Mouse (Mus musculus): ENCODE measurements around the gene Tspan5. TPM values are rescaled to one million over a fixed set of nuclear protein-coding genes. Genes with fewer than 3 reads are reported as not detected.

Gene Tspan5
- polyA plus RNA-seq, 1 experiment from 2014 or later = 12.5 TPM

DNA sequence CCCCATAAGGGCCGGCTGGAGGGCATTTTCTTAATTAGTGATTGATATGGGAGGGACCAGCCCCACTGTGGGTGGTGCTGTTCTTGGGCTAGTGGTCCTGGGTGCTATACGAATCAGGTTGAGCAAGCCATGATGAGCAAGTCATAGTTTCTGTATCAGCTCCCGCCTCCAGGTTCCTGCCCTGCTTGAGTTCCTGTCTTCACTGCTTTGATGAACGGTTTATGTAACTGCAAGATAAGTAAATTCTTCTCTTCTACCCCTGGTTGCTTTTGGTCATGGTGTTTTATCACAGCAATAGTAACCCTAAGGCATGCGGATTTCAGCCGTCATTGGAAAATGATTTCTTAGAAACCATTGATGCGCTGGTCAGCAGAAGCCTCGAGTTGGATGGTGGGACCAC is 4.6 kb downstream of the Tspan5 start:
- ATAC-seq (replicated peaks; ENCODE audit: low FRiP score) = no peak
- no peaks in the 10 kb centered on the region for H3K36me3 ChIP-seq (ENCODE audit: control insufficient read depth, insufficient read depth, low read length)

DNA sequence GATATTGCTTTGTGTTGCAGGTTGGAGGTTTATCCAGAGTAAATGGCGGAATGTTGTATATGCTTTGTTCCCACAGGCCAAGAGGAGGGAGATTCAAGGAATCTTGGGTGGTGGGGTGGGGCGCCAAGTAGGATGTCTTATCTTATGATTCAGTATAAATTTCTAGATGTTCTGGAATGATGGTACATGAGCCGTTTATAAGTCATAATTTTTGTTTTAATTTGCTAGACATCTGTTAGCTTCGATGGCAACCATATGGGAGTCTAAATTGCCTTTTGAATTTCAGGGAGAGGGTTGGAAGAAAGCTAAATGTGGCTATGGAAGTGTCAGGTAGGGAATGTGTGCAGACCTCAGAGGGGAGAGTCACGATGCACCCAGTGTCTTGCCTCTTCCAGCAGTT is 5.0 kb downstream of the Tspan5 start:
- Histone ChIP-seq H3K4me1 (replicated peaks; ENCODE audit: control insufficient read depth, insufficient read depth, low read length) (peaks cover 14% of the 10 kb centered on the region), H3K9ac (ENCODE audit: low read depth, low read length) (no peak overlapping the region), H3K36me3 (ENCODE audit: control insufficient read depth, insufficient read depth, low read length) (no peaks in the 10 kb centered on the region), H3K27ac (ENCODE audit: low read depth, low read length) (no peak overlapping the region), H3K4me2 (no peak overlapping the region), H3K4me3 (ENCODE audit: low read depth, low read length) (no peak overlapping the region), H3K27me3 (replicated peaks; ENCODE audit: control insufficient read depth, insufficient read depth, low read length) (no peaks in the 10 kb centered on the region; the same call in 1 of the 2 replicates), H3K9me3 (ENCODE audit: control insufficient read depth, low read length) (no peaks in the 10 kb centered on the region)
- ATAC-seq (replicated peaks; ENCODE audit: low FRiP score) (no peak), DNase-seq (ENCODE audit: low spot score) (no peak)
- WGBS = 85% methylated on average over 5 of the region's 5 CpGs

More for the DNA sequence above, 4.6 kb downstream of the Tspan5 start:
- Histone ChIP-seq H3K9ac (ENCODE audit: low read depth, low read length) (no peak overlapping the region), H3K4me2 (no peak overlapping the region), H3K27me3 (replicated peaks; ENCODE audit: control insufficient read depth, insufficient read depth, low read length) (no peaks in the 10 kb centered on the region; the same call in none of the 2 replicates), H3K27ac (ENCODE audit: low read depth, low read length) (no peak overlapping the region), H3K9me3 (ENCODE audit: control insufficient read depth, low read length) (no peaks in the 10 kb centered on the region), H3K4me1 (replicated peaks; ENCODE audit: control insufficient read depth, insufficient read depth, low read length) (peaks cover 14% of the 10 kb centered on the region), H3K4me3 (ENCODE audit: low read depth, low read length) (no peak overlapping the region)
- WGBS = 50% methylated on average over 8 of the region's 8 CpGs
- DNase-seq (ENCODE audit: low spot score) = no peak

DNA sequence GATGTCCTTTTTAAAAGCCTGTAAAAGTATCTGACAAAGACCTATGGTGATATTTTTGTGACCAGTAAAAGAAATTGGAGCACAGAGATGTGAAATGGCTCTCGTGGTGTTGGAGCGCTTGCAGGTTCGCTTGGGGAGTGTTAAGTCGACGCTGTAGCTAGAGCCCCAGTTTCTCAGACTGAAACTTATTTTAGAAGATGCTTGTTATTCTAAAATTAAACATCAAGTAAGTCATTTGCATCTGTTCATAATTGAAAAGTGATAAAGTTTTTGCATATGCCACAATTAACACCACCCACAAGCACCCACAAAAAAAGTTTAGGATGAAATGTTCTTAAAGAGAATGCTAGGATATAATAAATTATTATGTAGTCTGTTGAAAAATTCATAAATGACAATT is 6.0 kb downstream of the Tspan5 start:
- H3K4me1 ChIP-seq (replicated peaks; ENCODE audit: control insufficient read depth, insufficient read depth, low read length) = peaks cover 16% of the 10 kb centered on the region
- H3K27me3 ChIP-seq (replicated peaks; ENCODE audit: control insufficient read depth, insufficient read depth, low read length) = no peaks in the 10 kb centered on the region; the same call in 1 of the 2 replicates
- no peaks in the 10 kb centered on the region for H3K9me3 ChIP-seq (ENCODE audit: control insufficient read depth, low read length)
- no peak for ATAC-seq (replicated peaks; ENCODE audit: low FRiP score)
- no peak overlapping the region for H3K4me3 ChIP-seq (ENCODE audit: low read depth, low read length)
- H3K36me3 ChIP-seq (ENCODE audit: control insufficient read depth, insufficient read depth, low read length) = no peaks in the 10 kb centered on the region
- WGBS = 92% methylated on average over 5 of the region's 5 CpGs
- DNase-seq (ENCODE audit: low spot score) = no peak
- no peak overlapping the region for H3K4me2 ChIP-seq
- no peak overlapping the region for H3K27ac ChIP-seq (ENCODE audit: low read depth, low read length)
- no peak overlapping the region for H3K9ac ChIP-seq (ENCODE audit: low read depth, low read length)

DNA sequence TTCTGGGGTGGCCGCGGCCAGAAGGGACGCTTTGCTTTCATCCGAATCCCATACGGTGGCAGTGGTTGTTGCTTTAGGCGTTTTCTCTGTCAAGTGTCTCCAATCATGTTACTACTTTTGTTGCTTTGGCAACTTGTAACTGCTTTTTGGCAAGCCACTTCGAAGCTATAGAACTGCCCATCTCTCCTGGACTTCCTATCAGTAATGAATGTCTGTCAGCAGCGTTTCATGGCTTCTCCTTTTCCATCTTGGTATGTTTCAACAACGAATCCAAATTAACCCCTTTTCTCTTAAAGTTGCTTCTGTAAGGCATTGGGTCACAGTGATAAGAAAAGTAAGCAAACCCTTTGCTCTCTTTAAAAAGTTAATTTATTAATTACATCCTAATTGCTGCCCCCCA is 7.7 kb downstream of the Tspan5 start:
- Histone ChIP-seq H3K36me3 (ENCODE audit: control insufficient read depth, insufficient read depth, low read length) (no peaks in the 10 kb centered on the region), H3K27me3 (replicated peaks; ENCODE audit: control insufficient read depth, insufficient read depth, low read length) (no peaks in the 10 kb centered on the region), H3K27ac (ENCODE audit: low read depth, low read length) (no peak overlapping the region), H3K9me3 (ENCODE audit: control insufficient read depth, low read length) (no peaks in the 10 kb centered on the region), H3K9ac (ENCODE audit: low read depth, low read length) (no peak overlapping the region), H3K4me2 (no peak overlapping the region), H3K4me3 (ENCODE audit: low read depth, low read length) (no peak overlapping the region), H3K4me1 (replicated peaks; ENCODE audit: control insufficient read depth, insufficient read depth, low read length) (peaks cover 15% of the 10 kb centered on the region)
- WGBS = 68% methylated on average over 9 of the region's 9 CpGs
- ATAC-seq (replicated peaks; ENCODE audit: low FRiP score) (no peak), DNase-seq (ENCODE audit: low spot score) (no peak)

DNA sequence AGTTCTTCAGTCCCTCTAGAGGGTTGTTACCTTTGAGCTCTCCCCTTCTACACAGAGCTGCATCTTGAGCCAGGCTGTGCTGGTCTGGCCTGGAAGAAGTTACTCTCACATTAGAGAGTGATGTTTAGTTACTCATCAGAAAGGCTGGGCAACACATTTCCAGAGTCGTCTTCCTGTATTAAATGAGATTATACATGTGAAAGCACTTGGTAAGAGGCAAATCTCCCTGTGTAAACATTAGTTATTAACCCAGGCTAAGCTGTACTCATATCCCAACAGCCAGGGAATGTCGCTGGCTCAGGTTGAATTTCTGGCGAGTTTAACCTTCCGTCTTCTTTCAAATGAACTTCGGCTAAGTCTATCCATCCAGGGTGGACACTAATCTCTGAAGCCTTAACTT is 9.3 kb downstream of the Tspan5 start:
- no peaks in the 10 kb centered on the region for H3K9me3 ChIP-seq (ENCODE audit: control insufficient read depth, low read length)
- 75% methylated on average over 5 of the region's 5 CpGs for WGBS
- no peak overlapping the region for H3K27ac ChIP-seq (ENCODE audit: low read depth, low read length)
- H3K36me3 ChIP-seq (ENCODE audit: control insufficient read depth, insufficient read depth, low read length) = no peaks in the 10 kb centered on the region
- peaks cover 14% of the 10 kb centered on the region for H3K4me1 ChIP-seq (replicated peaks; ENCODE audit: control insufficient read depth, insufficient read depth, low read length)
- ATAC-seq (replicated peaks; ENCODE audit: low FRiP score) (no peak), DNase-seq (ENCODE audit: low spot score) (no peak)
- no peak overlapping the region for H3K4me2 ChIP-seq
- no peak overlapping the region for H3K9ac ChIP-seq (ENCODE audit: low read depth, low read length)
- H3K27me3 ChIP-seq (replicated peaks; ENCODE audit: control insufficient read depth, insufficient read depth, low read length) = no peaks in the 10 kb centered on the region
- H3K4me3 ChIP-seq (ENCODE audit: low read depth, low read length) = no peak overlapping the region

DNA sequence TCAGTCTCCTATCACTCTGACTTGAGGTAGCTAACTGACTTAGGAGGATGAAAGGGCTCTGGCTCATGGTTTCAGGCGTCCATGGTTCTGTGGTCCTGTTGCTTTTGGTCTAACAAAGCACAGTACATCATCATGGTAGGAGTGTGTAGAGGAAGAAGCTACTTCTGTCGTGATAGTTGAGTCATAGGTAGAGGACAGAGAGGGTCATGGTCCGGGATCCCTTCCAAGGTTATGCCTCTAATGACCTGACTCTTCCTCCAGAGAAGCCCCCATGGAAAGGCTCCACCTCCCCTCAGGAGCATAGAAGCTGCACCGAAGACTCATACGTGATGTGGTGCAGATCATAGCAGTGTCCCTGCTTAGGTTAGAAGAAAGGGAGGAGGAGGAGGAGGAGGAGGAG is 10.1 kb downstream of the Tspan5 start:
- DNase-seq (ENCODE audit: low spot score) = no peak
- Histone ChIP-seq H3K4me1 (replicated peaks; ENCODE audit: control insufficient read depth, insufficient read depth, low read length) (peaks cover 10% of the 10 kb centered on the region), H3K9ac (ENCODE audit: low read depth, low read length) (no peak overlapping the region), H3K27ac (ENCODE audit: low read depth, low read length) (no peak overlapping the region), H3K27me3 (replicated peaks; ENCODE audit: control insufficient read depth, insufficient read depth, low read length) (no peaks in the 10 kb centered on the region), H3K4me3 (ENCODE audit: low read depth, low read length) (no peak overlapping the region), H3K36me3 (ENCODE audit: control insufficient read depth, insufficient read depth, low read length) (no peaks in the 10 kb centered on the region), H3K9me3 (ENCODE audit: control insufficient read depth, low read length) (no peaks in the 10 kb centered on the region), H3K4me2 (no peak overlapping the region)
- no peak for ATAC-seq (replicated peaks; ENCODE audit: low FRiP score)
- WGBS = 61% methylated on average over 5 of the region's 5 CpGs

DNA sequence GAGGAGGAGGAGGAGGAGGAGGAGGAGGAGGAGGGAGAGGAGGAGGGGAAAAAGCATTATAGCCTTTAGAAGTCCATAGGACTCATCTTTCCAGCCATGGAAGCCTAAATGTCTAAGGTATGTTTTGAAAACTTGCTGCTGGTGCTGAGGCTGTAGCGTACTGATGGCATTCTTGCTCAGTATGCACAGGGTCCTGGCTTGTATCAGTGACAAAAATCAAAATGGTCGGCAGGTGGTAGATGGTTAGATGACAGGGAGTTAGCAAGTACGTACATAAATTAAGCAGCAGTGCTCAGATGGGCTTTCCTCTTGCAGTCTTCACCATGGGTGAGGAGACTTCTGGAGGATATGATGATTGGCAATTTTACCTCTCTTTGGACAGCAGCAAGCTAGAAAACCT is 10.8 kb downstream of the Tspan5 start:
- WGBS = 38% methylated on average over 3 of the region's 3 CpGs
- H3K27me3 ChIP-seq (replicated peaks; ENCODE audit: control insufficient read depth, insufficient read depth, low read length) = no peaks in the 10 kb centered on the region
- H3K9ac ChIP-seq (ENCODE audit: low read depth, low read length) = no peak overlapping the region
- no peaks in the 10 kb centered on the region for H3K36me3 ChIP-seq (ENCODE audit: control insufficient read depth, insufficient read depth, low read length)
- H3K4me3 ChIP-seq (ENCODE audit: low read depth, low read length) = no peak overlapping the region
- ATAC-seq (replicated peaks; ENCODE audit: low FRiP score) (no peak), DNase-seq (ENCODE audit: low spot score) (no peak)
- peaks cover 10% of the 10 kb centered on the region for H3K4me1 ChIP-seq (replicated peaks; ENCODE audit: control insufficient read depth, insufficient read depth, low read length)
- H3K4me2 ChIP-seq = peak overlapping the region; percentile 44
- no peak overlapping the region for H3K27ac ChIP-seq (ENCODE audit: low read depth, low read length)
- no peaks in the 10 kb centered on the region for H3K9me3 ChIP-seq (ENCODE audit: control insufficient read depth, low read length)

DNA sequence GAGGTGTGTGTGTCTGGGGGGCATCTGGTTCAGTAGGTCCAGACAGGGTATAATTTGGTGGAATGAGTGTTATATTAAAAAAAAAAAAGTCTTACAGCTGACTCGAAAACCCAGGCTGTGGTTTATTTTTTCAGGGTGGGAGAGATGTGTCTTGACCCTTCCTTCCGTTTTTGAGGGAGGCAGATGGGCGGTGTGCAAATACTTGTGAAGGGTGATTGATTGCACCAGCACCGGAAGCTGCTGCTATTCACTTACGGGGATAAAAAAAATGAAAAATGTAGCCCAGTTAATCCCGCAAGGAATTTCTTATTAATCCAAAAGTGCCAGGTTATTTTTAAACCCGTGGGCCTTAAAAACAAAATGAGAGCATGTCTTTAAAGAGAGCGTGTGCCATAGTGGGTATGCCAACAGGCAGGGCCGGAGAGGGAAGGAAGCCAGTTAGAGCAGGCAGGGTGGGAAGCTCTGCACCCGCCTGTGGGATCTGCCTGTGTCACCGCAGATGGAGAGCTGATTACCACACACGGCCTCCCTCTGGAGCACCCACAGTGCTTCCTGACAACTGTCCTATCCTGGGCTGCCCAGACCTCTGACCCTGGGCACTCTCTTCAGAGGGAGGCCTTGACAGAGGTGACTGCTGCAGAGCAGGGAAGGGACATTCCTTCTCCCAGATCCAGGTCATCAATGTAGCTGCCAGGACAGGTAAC is 11.3 kb downstream of the Tspan5 start:
- no peaks in the 10 kb centered on the region for H3K9me3 ChIP-seq (ENCODE audit: control insufficient read depth, low read length)
- H3K9ac ChIP-seq (ENCODE audit: low read depth, low read length) = no peak overlapping the region; the same call in 1 of the 2 replicates
- peak overlapping the region; percentile 44 for H3K4me2 ChIP-seq
- ATAC-seq (replicated peaks; ENCODE audit: low FRiP score) = peak; percentile 73
- H3K36me3 ChIP-seq (ENCODE audit: control insufficient read depth, insufficient read depth, low read length) = no peaks in the 10 kb centered on the region
- H3K4me3 ChIP-seq (ENCODE audit: low read depth, low read length) = no peak overlapping the region
- H3K27me3 ChIP-seq (replicated peaks; ENCODE audit: control insufficient read depth, insufficient read depth, low read length) = no peaks in the 10 kb centered on the region
- peaks cover 10% of the 10 kb centered on the region for H3K4me1 ChIP-seq (replicated peaks; ENCODE audit: control insufficient read depth, insufficient read depth, low read length)
- 14% methylated on average over 12 of the region's 12 CpGs for WGBS
- H3K27ac ChIP-seq (ENCODE audit: low read depth, low read length) = no peak overlapping the region
- no peak for DNase-seq (ENCODE audit: low spot score)

DNA sequence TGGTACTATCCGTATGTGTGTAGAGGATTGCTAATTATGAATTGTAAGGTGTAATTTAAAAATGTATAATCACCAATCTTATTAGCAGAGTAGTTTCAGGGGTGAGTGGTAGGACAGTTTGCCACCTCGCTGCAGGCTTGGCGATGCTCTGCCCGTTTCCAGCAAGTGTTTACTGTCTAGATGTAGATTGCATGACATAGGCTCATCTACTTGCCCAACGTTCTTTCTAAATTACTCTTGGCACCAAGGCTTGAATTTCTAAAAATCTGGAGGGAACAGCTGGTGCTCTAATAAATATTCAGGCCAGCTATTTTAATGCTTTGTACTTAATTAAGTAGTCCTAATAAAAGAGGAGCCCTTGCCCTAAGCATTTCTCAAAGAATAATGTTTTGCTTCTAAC is 12.3 kb downstream of the Tspan5 start:
- ATAC-seq (replicated peaks; ENCODE audit: low FRiP score) (no peak), DNase-seq (ENCODE audit: low spot score) (no peak)
- H3K9ac ChIP-seq (ENCODE audit: low read depth, low read length) = no peak overlapping the region
- no peaks in the 10 kb centered on the region for H3K27me3 ChIP-seq (replicated peaks; ENCODE audit: control insufficient read depth, insufficient read depth, low read length)
- no peaks in the 10 kb centered on the region for H3K9me3 ChIP-seq (ENCODE audit: control insufficient read depth, low read length)
- H3K4me1 ChIP-seq (replicated peaks; ENCODE audit: control insufficient read depth, insufficient read depth, low read length) = peaks cover 12% of the 10 kb centered on the region
- no peak overlapping the region for H3K27ac ChIP-seq (ENCODE audit: low read depth, low read length)
- no peaks in the 10 kb centered on the region for H3K36me3 ChIP-seq (ENCODE audit: control insufficient read depth, insufficient read depth, low read length)
- no peak overlapping the region for H3K4me3 ChIP-seq (ENCODE audit: low read depth, low read length)
- WGBS = 84% methylated on average over 5 of the region's 5 CpGs
- H3K4me2 ChIP-seq = no peak overlapping the region

Data from liver, embryonic 11.5 days (tissue).